Mouse (Mus musculus) lung, embryonic 16.5 days (tissue): ENCODE measurements around the gene Cela2a. TPM values are rescaled to one million over a fixed set of nuclear protein-coding genes. Genes with fewer than 3 reads are reported as not detected.

Experiments used
- ATAC-seq: fragments of 200-750 bp; cut with Nextera tagmentation; 2 replicates; pipeline ENCODE4 v1.8.0; 2017; ENCODE audit warnings: low read depth, mild to moderate bottlenecking, moderate library complexity
- H3K27ac ChIP-seq: fragments of 300-500 bp; sonication (generic); 2 replicates; pipeline ENCODE4 v1.5.1; 2014; ENCODE audit warnings: mild to moderate bottlenecking, control low read depth, low read length
- H3K27me3 ChIP-seq: fragments of 300-500 bp; sonication (generic); 2 replicates; pipeline ENCODE4 v1.6.1; 2014; ENCODE audit warnings: low read depth, low read length, mixed read lengths; ENCODE audit not compliant: control insufficient read depth, insufficient read depth
- H3K36me3 ChIP-seq: fragments of 300-500 bp; sonication (generic); 2 replicates; pipeline ENCODE4 v1.6.1; 2014; ENCODE audit warnings: low read length; ENCODE audit not compliant: control insufficient read depth, insufficient read depth
- H3K4me1 ChIP-seq: fragments of 300-500 bp; sonication (generic); replicated peaks from 2 replicates; pipeline ENCODE4 v1.6.1; 2014; ENCODE audit warnings: low read length, mixed read lengths; ENCODE audit not compliant: control insufficient read depth, insufficient read depth
- H3K4me2 ChIP-seq: fragments of 300-500 bp; sonication (generic); 2 replicates; pipeline ENCODE4 v1.6.1; 2014; ENCODE audit warnings: low read depth, low read length, control low read depth
- H3K4me3 ChIP-seq: fragments of 300-500 bp; sonication (generic); 2 replicates; pipeline ENCODE4 v1.5.1; 2014; ENCODE audit warnings: mild to moderate bottlenecking, low read length, control low read depth
- H3K9ac ChIP-seq: fragments of 300-500 bp; sonication (generic); 2 replicates; pipeline ENCODE4 v1.6.1; 2014; ENCODE audit warnings: low read length, control low read depth
- H3K9me3 ChIP-seq: fragments of 300-500 bp; sonication (generic); 2 replicates; pipeline ENCODE4 v1.6.1; 2016; ENCODE audit warnings: low read length; ENCODE audit not compliant: control insufficient read depth
- WGBS: fragments of 180-500 bp; shearing (Covaris S2); extraction: QIAGEN DNeasy Blood & Tissue Kit; methylation state at CpG from one replicate; pipeline ENCODE4 v1.1.7; 2014; 5-methylcytosine and 5-hydroxymethylcytosine counted together
- polyA plus RNA-seq: library from polyadenylated mRNA; unstranded; fragments of >200 nt; fragmentation: Nextera tagmentation; extraction: Ambion mirVana; gene quantifications from 2 replicates; pipeline ENCODE4 v1.2.1, GENCODE M21; 2015

Cela2a gene
- polyA plus RNA-seq: not detected in 2 replicates

DNA sequence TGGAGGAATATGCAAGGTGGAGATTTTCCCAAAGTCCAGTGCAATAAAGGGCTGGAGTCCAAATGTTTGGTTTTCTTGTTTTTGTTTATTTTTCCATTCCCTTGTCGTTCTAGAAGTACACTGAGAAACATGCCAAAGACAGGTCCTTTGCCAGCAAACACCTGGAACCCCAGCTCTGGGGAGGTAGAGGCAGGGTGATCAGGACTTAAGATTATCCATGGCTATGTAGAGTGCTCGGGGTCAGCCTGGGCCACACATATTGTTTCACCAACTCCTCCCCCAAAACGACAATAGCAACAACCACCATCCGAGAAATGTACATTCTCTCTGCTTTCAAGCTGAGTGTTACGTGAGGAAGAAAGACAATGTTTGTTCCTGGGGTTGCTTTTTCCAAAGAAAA is at the start of gene Cela2a:
Gene Cela2a (minus strand): TSS at position 101 of the 400 bp plus-strand sequence.
- 40% methylated on average over 5 of the region's 5 CpGs for WGBS
- H3K27ac ChIP-seq: no peak within 1 kb of the TSS
- H3K36me3 ChIP-seq: no peaks in the 10 kb centered on the region

DNA sequence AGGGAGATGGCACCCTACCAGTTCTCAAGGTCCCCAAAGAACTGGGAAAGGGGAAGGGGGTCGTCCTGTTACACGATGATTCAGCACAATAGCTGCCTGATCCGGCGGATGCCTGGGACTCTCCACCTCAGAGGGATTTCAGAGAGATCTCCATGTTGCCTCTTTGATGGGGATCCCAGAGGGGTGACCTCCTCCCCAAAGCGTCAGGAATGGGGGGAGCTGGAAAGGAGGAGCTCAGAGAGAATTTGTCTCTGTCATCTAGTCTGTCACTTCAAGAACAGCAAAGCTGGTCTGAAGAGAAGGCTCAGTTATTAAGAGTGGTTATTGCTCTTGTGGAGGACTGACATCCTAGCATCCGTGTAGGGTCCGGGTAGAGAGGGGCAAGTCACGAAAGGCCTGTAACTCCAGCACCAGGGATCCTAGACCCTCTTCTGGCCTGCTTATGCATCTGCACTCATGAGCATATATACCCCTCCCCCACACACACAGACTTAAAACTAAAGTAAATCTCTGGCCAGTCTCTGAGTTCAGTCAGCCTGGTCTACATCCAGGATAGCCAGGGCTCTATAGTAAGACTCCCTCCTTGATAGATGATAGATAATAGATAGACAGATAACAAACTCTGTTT is 49.6 kb upstream of the Cela2a start:
- Histone ChIP-seq H3K36me3 (no peaks in the 10 kb centered on the region), H3K9me3 (no peaks in the 10 kb centered on the region), H3K4me3 (peak overlapping the region; percentile 77; the same call in 1 of the 2 replicates), H3K4me1 (peaks cover 34% of the 10 kb centered on the region), H3K4me2 (peak overlapping the region; percentile 66), H3K9ac (no peak overlapping the region), H3K27ac (no peak overlapping the region), H3K27me3 (no peaks in the 10 kb centered on the region; the same call in 1 of the 2 replicates)
- 6% methylated on average over 8 of the region's 8 CpGs for WGBS
- ATAC-seq: no peak

More for the DNA sequence above, at the start of gene Cela2a:
- ATAC-seq: no peak
- no peaks in the 10 kb centered on the region for H3K4me1 ChIP-seq
- no peaks in the 10 kb centered on the region for H3K27me3 ChIP-seq
- H3K9ac ChIP-seq: no peak within 1 kb of the TSS
- no peak within 1 kb of the TSS for H3K4me3 ChIP-seq
- H3K9me3 ChIP-seq: no peaks in the 10 kb centered on the region
- no peak within 1 kb of the TSS for H3K4me2 ChIP-seq

DNA sequence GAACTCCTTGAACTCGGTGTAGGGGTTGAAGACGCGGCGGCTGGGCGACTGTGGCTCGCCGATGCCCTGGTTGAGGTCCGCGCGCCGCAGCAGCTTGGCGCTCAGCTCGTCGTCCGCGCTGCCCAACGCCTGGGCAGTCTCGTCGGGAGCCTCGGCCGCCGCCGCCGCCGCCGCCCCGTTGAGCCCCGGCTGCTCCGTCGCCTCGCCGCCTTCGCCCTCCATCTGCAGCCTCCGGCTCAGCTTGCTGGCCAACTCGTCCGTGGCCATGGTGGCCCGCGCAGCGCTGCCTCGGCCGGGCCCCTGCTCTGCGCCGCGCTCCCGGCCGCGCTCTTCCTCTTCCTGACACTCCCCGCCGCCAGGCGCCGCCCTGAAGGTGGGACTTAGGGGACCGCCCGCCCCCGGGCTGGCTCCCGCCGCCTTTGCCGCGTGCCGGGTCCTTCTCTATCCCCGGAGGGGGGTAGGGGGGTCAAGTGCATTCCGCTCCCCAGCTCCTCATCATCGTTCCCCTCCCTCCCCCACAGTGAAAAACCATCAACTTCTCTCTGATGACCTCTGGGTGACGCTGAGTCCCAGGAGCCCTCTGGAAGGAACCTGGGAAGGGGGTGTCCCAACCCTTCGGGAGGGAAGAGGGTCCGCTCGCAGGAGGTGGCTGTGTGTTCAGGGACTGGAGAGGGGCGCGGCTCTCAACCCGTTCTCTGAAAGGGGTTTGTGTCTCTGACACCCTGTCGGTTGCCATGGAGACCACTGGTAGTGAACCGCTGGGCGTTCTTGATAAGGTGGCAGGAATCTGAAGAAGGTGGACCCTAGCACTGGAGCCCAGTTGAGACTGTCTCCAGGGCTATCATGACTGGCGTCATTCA is 48.9 kb upstream of the Cela2a start, which contains the start of gene Efhd2:
Gene Efhd2 (minus strand): TSS at position 320 of the 860 bp plus-strand sequence.
- under 1% methylated on average over 60 of the region's 73 CpGs for WGBS
- Histone ChIP-seq H3K36me3 (no peaks in the 10 kb centered on the region), H3K4me1 (peaks cover 34% of the 10 kb centered on the region), H3K9me3 (no peaks in the 10 kb centered on the region), H3K4me3 (peak within 1 kb of the TSS; percentile 77), H3K27ac (peak within 1 kb of the TSS; percentile 68), H3K9ac (peak within 1 kb of the TSS; percentile 85), H3K4me2 (peak within 1 kb of the TSS; percentile 66), H3K27me3 (no peaks in the 10 kb centered on the region; the same call in 1 of the 2 replicates)
- ATAC-seq: peak; percentile 90

DNA sequence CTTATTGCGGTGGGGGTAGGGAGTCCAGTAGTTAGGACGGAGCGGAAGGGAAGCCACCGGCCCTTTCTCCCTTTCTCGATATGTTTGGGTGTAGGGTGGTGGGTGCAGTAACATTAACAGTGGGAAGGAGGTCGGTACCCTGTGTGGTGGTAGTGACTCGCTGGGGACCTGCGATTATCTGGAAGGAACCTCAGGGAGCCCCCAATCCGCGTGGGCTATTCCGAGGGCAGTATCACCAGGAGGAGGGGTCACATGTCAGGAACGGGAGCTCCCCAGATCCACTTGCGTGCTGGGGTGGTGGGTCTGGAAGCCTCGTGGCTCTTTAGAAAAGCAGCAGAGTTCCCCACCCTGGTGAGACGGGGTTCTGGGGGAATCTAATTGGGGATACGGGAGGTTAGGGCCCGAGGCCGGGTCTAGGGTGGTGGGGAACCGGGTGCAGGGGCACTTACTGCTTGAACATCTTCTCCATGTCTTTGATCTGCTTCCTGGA is 48.2 kb upstream of the Cela2a start:
- Histone ChIP-seq H3K4me1 (peaks cover 39% of the 10 kb centered on the region), H3K4me2 (peak overlapping the region; percentile 66), H3K27ac (peak overlapping the region; percentile 68), H3K36me3 (no peaks in the 10 kb centered on the region), H3K4me3 (peak overlapping the region; percentile 77), H3K9ac (peak overlapping the region; percentile 85), H3K9me3 (no peaks in the 10 kb centered on the region), H3K27me3 (no peaks in the 10 kb centered on the region; the same call in 1 of the 2 replicates)
- WGBS: under 1% methylated on average over 19 of the region's 19 CpGs
- ATAC-seq: peak; percentile 1; the same call in 1 of the 2 replicates

DNA sequence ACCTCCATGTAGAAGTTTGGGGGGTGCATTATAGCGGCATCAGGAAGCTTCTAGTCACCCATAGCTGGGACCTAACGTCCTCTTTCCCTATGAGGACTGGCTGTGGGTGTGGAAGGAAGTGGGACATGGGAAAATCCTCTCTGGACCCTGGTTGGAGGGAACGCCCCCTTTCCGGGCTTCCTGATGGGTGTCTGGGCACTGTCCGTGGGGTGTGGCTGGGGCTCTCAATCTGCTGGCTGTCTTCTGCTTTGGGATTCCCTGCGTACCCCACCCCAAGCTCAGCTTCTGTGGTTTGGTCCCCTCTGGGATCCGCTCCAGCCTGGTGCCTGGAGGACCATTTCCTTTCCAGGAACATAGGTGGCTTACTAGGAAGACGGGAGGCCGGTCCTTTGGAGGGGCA is 47.0 kb upstream of the Cela2a start:
- Histone ChIP-seq H3K9me3 (no peaks in the 10 kb centered on the region), H3K36me3 (no peaks in the 10 kb centered on the region), H3K27me3 (no peaks in the 10 kb centered on the region; the same call in 1 of the 2 replicates), H3K9ac (peak overlapping the region; percentile 85), H3K27ac (no peak overlapping the region), H3K4me3 (peak overlapping the region; percentile 77), H3K4me2 (peak overlapping the region; percentile 66), H3K4me1 (peaks cover 45% of the 10 kb centered on the region)
- ATAC-seq: no peak
- WGBS: 76% methylated on average over 9 of the region's 9 CpGs

DNA sequence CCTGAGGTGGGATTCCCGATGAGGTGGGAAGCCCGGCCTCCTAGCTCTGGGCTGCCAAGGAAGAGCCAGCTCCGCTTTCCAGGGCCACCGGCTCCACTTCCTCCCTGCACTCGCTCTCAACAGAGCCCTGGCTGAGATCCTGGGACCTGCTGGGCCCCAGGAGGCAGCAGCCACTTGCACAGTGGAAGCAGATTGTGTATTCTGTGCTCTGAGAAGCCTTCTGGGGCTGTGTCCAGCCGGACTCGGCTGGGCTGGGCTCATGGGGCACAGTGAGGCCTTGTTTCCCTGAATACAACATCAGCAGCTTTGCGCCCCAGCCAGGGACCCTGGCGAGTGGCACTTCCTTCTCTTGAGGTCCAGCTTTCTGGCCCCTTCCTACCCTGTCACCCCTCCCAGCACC is 45.9 kb upstream of the Cela2a start:
- Histone ChIP-seq H3K4me1 (peaks cover 56% of the 10 kb centered on the region), H3K36me3 (no peaks in the 10 kb centered on the region), H3K4me2 (peak overlapping the region; percentile 66), H3K9me3 (no peaks in the 10 kb centered on the region), H3K9ac (peak overlapping the region; percentile 51), H3K27ac (peak overlapping the region; percentile 75), H3K4me3 (peak overlapping the region; percentile 77), H3K27me3 (no peaks in the 10 kb centered on the region)
- no peak for ATAC-seq
- WGBS: 34% methylated on average over 9 of the region's 9 CpGs

DNA sequence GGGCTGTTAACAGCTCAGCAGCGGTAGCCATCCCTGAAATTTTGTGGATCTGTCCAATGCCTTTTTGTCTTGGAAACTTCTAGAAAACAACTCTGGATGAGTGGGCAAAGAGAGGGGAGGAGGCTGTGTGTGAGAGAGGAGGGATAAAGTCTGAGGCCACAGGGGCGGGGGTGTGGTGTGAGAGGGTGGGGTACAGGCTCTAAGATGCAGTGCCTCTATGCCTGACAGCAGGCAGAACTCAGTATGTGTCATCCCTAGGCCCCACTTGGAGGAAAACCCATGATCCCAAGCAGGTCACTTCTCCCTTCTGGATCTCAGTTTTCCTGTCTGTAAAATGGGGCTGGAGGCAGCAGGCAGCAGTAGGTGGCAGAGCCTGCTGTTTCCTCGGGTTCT is 45.4 kb upstream of the Cela2a start:
- 81% methylated on average over 3 of the region's 3 CpGs for WGBS
- no peak overlapping the region for H3K4me3 ChIP-seq
- H3K27ac ChIP-seq: no peak overlapping the region
- ATAC-seq: no peak
- H3K27me3 ChIP-seq: no peaks in the 10 kb centered on the region
- H3K4me2 ChIP-seq: peak overlapping the region; percentile 66; the same call in 1 of the 2 replicates
- no peaks in the 10 kb centered on the region for H3K9me3 ChIP-seq
- no peaks in the 10 kb centered on the region for H3K36me3 ChIP-seq
- H3K4me1 ChIP-seq: peaks cover 61% of the 10 kb centered on the region
- H3K9ac ChIP-seq: no peak overlapping the region

DNA sequence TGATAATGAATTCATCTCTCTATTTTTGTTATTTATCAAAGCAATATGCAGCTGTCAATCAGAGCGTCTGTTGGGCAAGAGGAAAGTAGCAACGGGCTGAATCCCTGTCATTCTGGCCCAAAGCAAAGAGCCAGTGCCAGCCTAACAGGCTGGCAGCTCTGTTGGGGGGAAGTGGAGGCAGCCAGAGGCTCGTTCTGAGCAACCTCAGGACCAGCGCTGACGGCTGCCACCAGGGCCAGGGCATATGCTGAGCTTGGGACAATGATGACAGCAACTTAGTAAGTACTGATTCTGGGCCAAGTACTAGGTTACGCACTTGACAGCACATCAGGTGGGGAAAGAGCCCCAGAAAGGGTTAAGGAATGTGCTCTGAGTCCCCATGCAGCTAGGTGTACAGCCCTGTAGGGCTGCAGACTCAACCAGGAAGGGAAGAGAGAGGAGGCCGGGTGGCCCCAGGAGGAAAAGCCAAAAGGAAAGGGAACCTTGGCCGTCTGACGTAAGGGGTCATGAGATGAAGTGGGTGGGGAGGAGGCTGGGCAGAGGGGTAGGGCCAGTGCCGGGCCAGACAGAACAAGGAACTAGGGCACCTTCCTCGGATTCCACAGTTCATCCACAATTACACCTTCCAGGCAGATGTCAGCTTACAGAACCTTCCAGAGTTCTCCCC is 44.8 kb upstream of the Cela2a start:
- no peak overlapping the region for H3K4me2 ChIP-seq
- no peak overlapping the region for H3K9ac ChIP-seq
- ATAC-seq: no peak
- peaks cover 64% of the 10 kb centered on the region for H3K4me1 ChIP-seq
- 72% methylated on average over 11 of the region's 11 CpGs for WGBS
- H3K27ac ChIP-seq: no peak overlapping the region
- H3K4me3 ChIP-seq: no peak overlapping the region
- H3K9me3 ChIP-seq: no peaks in the 10 kb centered on the region
- H3K27me3 ChIP-seq: no peaks in the 10 kb centered on the region
- no peaks in the 10 kb centered on the region for H3K36me3 ChIP-seq
